Mouse (Mus musculus) lung, embryonic 15.5 days (tissue): ENCODE data around the gene Spata5. TPM values are rescaled to one million over a fixed set of nuclear protein-coding genes. Genes with fewer than 3 reads are reported as not detected.

Source experiments
- ATAC-seq: fragments of 200-750 bp; cut with Nextera tagmentation; 2 replicates; pipeline ENCODE4 v1.8.0; 2017; ENCODE audit warnings: moderate number of reproducible peaks, borderline replicate concordance; ENCODE audit not compliant: low FRiP score, low TSS enrichment; ENCODE audit errors: extremely low read depth
- H3K27ac ChIP-seq: fragments of 300-500 bp; sonication (generic); 2 replicates; pipeline ENCODE4 v1.5.1; 2015; ENCODE audit warnings: moderate library complexity, mild to moderate bottlenecking, inconsistent platforms
- H3K27me3 ChIP-seq: fragments of 300-500 bp; sonication (generic); 2 replicates; pipeline ENCODE4 v1.6.1; 2015; ENCODE audit warnings: inconsistent platforms
- H3K36me3 ChIP-seq: fragments of 300-500 bp; sonication (generic); 2 replicates; pipeline ENCODE4 v1.6.1; 2015; ENCODE audit warnings: inconsistent platforms
- H3K4me1 ChIP-seq: fragments of 300-500 bp; sonication (generic); 2 replicates; pipeline ENCODE4 v1.6.1; 2015; ENCODE audit warnings: inconsistent platforms
- H3K4me2 ChIP-seq: fragments of 300-500 bp; sonication (generic); 2 replicates; pipeline ENCODE4 v1.6.1; 2015; ENCODE audit warnings: inconsistent platforms, mild to moderate bottlenecking, moderate library complexity
- H3K4me3 ChIP-seq: fragments of 300-500 bp; sonication (generic); 2 replicates; pipeline ENCODE4 v1.5.1; 2015; ENCODE audit warnings: mild to moderate bottlenecking, inconsistent platforms
- H3K9ac ChIP-seq: fragments of 300-500 bp; sonication (generic); 2 replicates; pipeline ENCODE4 v1.6.1; 2015; ENCODE audit warnings: inconsistent platforms
- H3K9me3 ChIP-seq: fragments of 300-500 bp; sonication (generic); 2 replicates; pipeline ENCODE4 v1.6.1; 2016; ENCODE audit warnings: inconsistent platforms
- WGBS: fragments of 180-500 bp; shearing (Covaris S2); methylation state at CpG from one replicate; pipeline ENCODE4 v1.1.7; 2015; 5-methylcytosine and 5-hydroxymethylcytosine counted together
- polyA plus RNA-seq: library from polyadenylated mRNA; unstranded; fragments of >200 nt; fragmentation: Nextera tagmentation; extraction: Ambion mirVana; gene quantifications from 2 replicates; pipeline ENCODE4 v1.2.1, GENCODE M21; 2015

Gene Spata5
- polyA plus RNA-seq, result 31.5 and 34.8 TPM in 2 replicates

DNA sequence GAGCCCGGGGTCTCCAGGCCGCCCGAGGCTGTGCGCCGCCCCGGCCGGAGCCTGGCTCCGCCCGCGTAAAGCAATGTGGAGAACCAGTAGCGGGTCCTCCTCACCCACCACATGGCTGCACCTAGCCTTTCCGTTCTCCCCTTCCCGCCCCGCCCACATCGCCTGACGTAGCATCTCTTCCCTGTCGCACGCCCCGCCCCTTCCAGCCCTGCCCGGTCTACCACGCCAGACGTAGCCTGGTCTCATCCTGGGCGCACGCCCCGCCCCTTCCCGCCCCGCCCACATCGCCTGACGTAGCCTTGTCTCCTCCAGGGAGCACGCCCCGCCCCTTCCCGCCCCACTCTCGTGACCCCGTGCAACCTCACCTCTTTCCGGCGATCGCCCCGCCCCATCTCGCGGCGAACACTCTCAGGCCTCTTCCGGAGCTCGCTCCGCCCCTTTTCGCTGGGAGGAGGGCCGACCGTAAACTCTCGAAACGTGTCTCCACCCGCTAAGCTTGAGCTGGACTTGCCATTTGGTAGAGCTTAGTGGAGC is at the start of gene Spata5:
Gene Spata5, plus strand, starts transcription at position 439 of the 534 bp plus-strand sequence.
- H3K9ac ChIP-seq, result peak within 1 kb of the TSS; percentile 77
- WGBS, result under 1% methylated on average over 47 of the region's 50 CpGs

DNA sequence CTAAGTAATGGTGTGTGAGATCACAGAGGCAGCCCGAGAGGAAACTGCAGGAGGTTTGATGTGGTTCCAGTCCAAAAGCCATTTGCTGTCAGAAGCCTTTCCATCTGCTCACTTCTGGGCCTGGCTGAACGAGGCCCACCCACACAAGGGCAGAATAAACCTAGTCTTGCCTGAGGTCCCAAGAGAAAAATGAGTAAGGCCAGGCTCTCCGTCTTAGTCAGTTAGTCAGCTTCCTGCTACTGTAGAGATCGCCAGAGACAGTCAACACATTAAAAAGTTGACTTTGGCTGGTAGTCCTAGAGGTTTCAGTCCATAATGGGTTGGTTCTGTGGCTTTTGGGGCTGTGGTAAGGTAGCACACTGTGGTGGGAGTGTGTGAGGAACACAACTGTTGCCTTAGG is 49.3 kb upstream of the Spata5 start:
- Histone ChIP-seq H3K9me3 (no peaks in the 10 kb centered on the region), H3K36me3 (no peaks in the 10 kb centered on the region), H3K9ac (no peak overlapping the region), H3K4me3 (no peak overlapping the region), H3K27ac (no peak overlapping the region), H3K4me2 (no peak overlapping the region), H3K27me3 (no peaks in the 10 kb centered on the region), H3K4me1 (peaks cover 10% of the 10 kb centered on the region)
- no peak for ATAC-seq
- WGBS, result 60% methylated on average over 4 of the region's 4 CpGs

More for the DNA sequence above, at the start of gene Spata5:
- Histone ChIP-seq H3K4me2 (peak within 1 kb of the TSS; percentile 79), H3K4me1 (peaks cover 18% of the 10 kb centered on the region), H3K36me3 (no peaks in the 10 kb centered on the region), H3K9me3 (no peaks in the 10 kb centered on the region), H3K27me3 (no peaks in the 10 kb centered on the region), H3K4me3 (peak within 1 kb of the TSS; percentile 99), H3K27ac (peak within 1 kb of the TSS; percentile 93)
- peak; percentile 95 for ATAC-seq

DNA sequence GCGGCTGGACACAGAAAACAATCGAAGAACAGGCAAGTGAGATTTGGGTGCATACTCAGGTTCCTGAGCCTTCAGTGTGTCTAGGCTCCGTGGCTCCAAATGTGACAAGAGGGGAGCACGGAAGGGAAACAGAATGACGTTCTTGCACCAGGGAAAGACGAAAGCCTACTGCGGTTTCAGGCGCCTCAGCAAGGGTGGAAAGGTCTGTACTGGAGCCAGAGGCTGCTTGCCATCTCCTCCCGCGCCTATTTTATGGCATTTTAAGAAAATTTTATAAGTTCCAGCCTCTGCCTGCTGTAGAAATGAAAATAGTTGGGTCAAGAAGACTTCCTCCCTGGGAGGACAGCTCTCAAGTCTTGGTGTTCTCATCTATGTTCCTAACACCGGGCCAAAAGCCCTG is 46.0 kb upstream of the Spata5 start:
- no peak overlapping the region for H3K9ac ChIP-seq
- no peak overlapping the region for H3K4me3 ChIP-seq
- no peak overlapping the region for H3K4me2 ChIP-seq
- ATAC-seq, result no peak
- H3K36me3 ChIP-seq, result no peaks in the 10 kb centered on the region
- H3K9me3 ChIP-seq, result no peaks in the 10 kb centered on the region
- no peaks in the 10 kb centered on the region for H3K27me3 ChIP-seq
- no peak overlapping the region for H3K27ac ChIP-seq
- WGBS, result 82% methylated on average over 11 of the region's 11 CpGs
- peaks cover 12% of the 10 kb centered on the region; the same call in 1 of the 2 replicates for H3K4me1 ChIP-seq

DNA sequence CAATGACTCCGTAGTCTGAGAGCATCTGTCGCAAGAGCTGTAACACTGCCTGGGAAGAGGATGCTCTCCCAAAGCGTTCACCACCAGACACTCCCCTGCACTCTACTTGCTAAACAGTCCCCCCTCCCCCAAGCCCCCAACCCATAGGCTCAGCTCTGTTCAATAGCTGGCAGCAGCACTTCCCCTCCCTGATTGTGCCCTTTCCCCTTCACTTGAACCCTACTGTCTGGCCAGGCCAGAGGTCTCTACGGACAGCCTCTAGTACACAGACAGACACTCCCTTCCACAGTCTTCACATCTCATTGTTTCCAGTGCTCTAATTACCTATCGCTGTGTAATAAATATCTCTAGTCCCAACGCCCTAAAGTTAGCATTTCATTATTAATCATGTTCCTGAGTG is 41.8 kb upstream of the Spata5 start:
- no peak overlapping the region for H3K9ac ChIP-seq
- ATAC-seq, result peak; percentile 16; the same call in 1 of the 2 replicates
- no peaks in the 10 kb centered on the region for H3K9me3 ChIP-seq
- no peak overlapping the region for H3K4me3 ChIP-seq
- WGBS, result 63% methylated on average over 6 of the region's 6 CpGs
- H3K4me1 ChIP-seq, result peaks cover 38% of the 10 kb centered on the region
- H3K27me3 ChIP-seq, result no peaks in the 10 kb centered on the region
- H3K4me2 ChIP-seq, result no peak overlapping the region
- H3K27ac ChIP-seq, result peak overlapping the region; percentile 88
- no peaks in the 10 kb centered on the region for H3K36me3 ChIP-seq

DNA sequence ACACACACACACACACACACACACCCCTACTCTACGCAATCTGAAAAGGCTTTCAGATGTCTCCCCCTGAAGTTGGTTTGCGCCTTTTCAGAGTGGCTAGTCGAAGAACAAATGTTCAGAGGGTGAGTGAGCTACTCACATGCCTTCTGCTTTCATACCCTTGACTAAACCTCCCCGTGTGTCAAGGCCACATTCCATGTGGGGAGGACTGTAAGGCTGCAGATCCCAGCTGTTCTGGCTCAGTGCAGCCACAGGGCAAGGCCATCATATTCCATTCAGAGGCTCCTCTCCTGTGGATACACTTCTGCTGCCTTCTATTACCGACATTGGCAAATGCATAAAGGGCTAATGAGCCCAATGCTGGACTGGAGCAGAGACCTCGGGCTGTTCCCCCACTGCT is 41.3 kb upstream of the Spata5 start:
- 40% methylated on average over 6 of the region's 6 CpGs for WGBS
- Histone ChIP-seq H3K4me3 (no peak overlapping the region), H3K4me2 (no peak overlapping the region), H3K9ac (no peak overlapping the region), H3K9me3 (no peaks in the 10 kb centered on the region), H3K4me1 (peaks cover 38% of the 10 kb centered on the region), H3K27me3 (no peaks in the 10 kb centered on the region), H3K27ac (peak overlapping the region; percentile 88), H3K36me3 (no peaks in the 10 kb centered on the region)
- peak; percentile 87 for ATAC-seq

DNA sequence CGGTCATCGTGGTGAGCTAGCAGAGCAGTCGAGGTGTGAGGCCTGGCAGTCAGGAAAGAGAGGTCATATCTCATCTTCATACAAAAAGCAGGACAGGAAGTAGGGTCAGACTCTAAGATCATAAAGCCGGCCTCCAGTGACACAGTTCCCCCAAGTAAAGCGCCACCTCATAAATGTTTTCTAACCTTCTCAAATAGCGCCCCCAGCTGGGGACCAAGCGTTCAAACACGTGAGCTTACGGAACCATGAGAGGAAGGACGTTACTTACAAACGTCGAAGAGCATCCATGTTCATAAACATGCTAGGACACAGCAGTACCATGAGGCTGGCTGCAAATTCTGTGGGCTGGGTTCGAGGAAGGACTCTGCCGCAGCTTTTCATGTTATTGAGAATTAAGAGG is 40.5 kb upstream of the Spata5 start:
- Histone ChIP-seq H3K36me3 (no peaks in the 10 kb centered on the region), H3K4me1 (peaks cover 38% of the 10 kb centered on the region), H3K4me3 (no peak overlapping the region), H3K27me3 (no peaks in the 10 kb centered on the region), H3K27ac (peak overlapping the region; percentile 88), H3K9ac (no peak overlapping the region), H3K4me2 (no peak overlapping the region), H3K9me3 (no peaks in the 10 kb centered on the region)
- ATAC-seq, result no peak
- WGBS, result 75% methylated on average over 14 of the region's 14 CpGs

DNA sequence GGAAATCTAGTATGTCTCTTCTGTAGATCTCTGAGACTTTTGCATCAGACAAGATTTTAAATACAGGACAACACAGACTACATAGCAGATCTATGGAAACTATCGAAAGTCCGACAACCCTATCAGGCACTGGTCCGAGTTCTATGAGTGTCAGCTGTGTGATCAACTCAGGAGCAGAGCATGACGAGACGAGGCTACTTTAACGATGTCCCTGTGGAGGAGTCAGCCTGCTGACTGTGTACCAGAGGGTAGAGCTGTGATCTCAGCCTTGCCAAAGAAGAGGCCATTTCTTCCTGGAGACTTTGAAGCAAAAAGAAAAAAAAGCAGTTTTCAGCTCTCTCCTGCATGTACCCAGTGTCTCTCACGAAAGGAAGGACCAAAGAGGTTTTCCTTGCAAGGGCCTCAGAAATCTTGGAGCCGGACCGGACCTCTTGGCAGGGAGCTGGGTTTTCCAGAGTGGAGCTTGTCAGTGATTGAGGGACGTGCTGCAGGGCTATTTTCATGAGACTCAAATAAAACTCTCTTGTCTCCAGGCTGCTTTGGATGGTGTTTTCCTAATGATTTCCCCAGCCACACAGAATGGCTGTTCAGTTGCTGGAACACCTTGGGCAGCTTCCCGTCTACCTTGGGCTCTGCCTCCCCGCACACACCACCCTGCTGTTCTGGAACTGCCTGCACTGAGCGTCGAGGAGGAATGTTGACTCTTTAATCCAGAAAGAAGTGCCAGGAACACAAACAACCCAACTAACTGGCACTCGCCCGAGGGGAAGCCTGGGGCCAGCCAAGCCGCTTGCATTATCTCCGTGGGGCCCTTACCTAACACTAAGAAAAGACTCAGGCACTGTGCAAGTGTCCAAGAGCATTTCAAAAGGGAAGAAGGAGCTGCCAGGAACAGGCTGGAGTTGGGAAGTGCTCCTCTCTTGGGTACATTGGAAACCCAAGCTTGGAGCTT is 39.5 kb upstream of the Spata5 start:
- Histone ChIP-seq H3K4me3 (no peak overlapping the region), H3K9ac (no peak overlapping the region), H3K4me1 (peaks cover 38% of the 10 kb centered on the region), H3K4me2 (no peak overlapping the region), H3K9me3 (no peaks in the 10 kb centered on the region), H3K27ac (peak overlapping the region; percentile 88), H3K27me3 (no peaks in the 10 kb centered on the region), H3K36me3 (no peaks in the 10 kb centered on the region)
- peak; percentile 67; the same call in 1 of the 2 replicates for ATAC-seq
- 47% methylated on average over 18 of the region's 18 CpGs for WGBS

DNA sequence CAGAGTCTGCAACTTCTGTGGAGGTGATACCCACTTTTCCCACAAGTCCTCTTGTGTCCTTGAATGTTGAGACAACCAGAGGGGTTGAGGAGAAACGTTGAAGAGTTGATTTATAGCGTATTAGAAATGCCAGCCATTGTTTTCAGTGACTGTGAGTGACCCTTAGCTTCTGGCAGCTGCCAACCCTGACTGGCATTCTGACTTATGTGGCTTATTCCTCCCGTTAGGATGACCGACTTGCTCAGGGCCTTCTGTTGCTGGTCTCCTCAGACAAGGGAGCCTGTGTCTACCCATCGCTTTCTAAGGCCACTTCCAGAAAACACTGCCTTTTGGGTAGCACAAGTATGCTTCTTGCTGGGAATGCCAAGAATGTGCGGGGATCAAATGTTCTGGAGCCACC is 38.2 kb upstream of the Spata5 start:
- Histone ChIP-seq H3K27me3 (no peaks in the 10 kb centered on the region), H3K9ac (no peak overlapping the region), H3K9me3 (no peaks in the 10 kb centered on the region), H3K4me3 (no peak overlapping the region), H3K36me3 (no peaks in the 10 kb centered on the region), H3K4me2 (no peak overlapping the region), H3K4me1 (peaks cover 38% of the 10 kb centered on the region), H3K27ac (no peak overlapping the region)
- ATAC-seq, result no peak
- 53% methylated on average over 6 of the region's 6 CpGs for WGBS

DNA sequence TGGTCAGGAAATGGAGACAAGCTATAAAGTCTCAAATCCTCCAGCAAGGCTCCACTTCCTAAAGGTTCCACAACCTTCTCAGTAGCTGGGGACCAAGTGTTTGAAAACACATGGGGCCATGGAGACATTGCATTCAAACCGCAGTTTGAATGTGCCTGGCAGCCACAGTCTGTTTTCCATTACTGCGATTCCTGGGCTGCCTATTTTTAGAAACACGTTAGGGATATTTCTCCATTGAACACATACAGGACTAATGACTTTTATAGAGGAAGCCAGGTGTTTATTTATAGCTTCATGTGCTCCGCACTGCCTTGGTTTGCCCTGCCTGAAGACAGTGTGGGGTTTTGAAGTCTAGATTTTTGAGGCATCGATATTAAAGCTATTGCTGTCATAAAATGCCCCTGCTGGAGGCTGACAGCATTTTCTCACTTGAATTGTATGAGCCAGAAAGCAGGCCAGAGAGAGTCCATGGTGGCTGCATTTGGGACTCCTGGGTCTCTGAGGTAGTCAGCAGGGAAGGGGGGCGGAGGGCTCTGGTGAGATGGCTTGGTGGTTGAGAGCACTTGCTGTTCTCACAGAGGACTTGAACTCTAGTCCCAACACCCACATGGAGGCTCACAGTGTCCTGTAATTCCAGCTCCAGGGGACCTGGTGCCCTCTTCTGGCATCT is 36.5 kb upstream of the Spata5 start:
- no peaks in the 10 kb centered on the region for H3K27me3 ChIP-seq
- no peak overlapping the region for H3K4me2 ChIP-seq
- H3K4me3 ChIP-seq, result no peak overlapping the region
- no peak overlapping the region for H3K27ac ChIP-seq
- no peak overlapping the region for H3K9ac ChIP-seq
- H3K9me3 ChIP-seq, result no peaks in the 10 kb centered on the region
- ATAC-seq, result no peak
- H3K36me3 ChIP-seq, result no peaks in the 10 kb centered on the region
- 73% methylated on average over 6 of the region's 6 CpGs for WGBS
- peaks cover 29% of the 10 kb centered on the region for H3K4me1 ChIP-seq

DNA sequence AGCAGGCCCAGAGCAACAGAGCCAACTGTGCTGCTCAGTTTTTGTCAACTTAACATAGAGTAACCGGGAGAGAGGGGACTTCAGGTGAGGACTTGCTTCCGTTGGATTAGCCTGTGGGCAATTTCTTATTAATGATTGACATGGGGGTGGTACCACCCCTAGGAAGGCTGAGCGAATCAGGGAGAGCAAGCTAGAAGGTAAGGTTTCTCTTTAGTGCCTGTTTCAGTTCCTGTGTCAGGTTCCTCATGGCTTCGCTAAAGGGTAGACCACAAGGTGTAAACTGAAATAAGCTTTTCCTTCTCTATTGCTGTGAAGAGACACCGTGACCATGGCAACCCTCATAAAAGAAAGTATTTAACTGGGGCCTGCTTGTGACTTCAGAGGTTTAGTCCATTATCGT is 32.4 kb upstream of the Spata5 start:
- Histone ChIP-seq H3K4me2 (no peak overlapping the region), H3K4me1 (no peaks in the 10 kb centered on the region), H3K4me3 (no peak overlapping the region), H3K9ac (no peak overlapping the region), H3K36me3 (no peaks in the 10 kb centered on the region), H3K9me3 (no peaks in the 10 kb centered on the region), H3K27me3 (no peaks in the 10 kb centered on the region), H3K27ac (no peak overlapping the region)
- ATAC-seq, result no peak
- 89% methylated on average over 6 of the region's 6 CpGs for WGBS

DNA sequence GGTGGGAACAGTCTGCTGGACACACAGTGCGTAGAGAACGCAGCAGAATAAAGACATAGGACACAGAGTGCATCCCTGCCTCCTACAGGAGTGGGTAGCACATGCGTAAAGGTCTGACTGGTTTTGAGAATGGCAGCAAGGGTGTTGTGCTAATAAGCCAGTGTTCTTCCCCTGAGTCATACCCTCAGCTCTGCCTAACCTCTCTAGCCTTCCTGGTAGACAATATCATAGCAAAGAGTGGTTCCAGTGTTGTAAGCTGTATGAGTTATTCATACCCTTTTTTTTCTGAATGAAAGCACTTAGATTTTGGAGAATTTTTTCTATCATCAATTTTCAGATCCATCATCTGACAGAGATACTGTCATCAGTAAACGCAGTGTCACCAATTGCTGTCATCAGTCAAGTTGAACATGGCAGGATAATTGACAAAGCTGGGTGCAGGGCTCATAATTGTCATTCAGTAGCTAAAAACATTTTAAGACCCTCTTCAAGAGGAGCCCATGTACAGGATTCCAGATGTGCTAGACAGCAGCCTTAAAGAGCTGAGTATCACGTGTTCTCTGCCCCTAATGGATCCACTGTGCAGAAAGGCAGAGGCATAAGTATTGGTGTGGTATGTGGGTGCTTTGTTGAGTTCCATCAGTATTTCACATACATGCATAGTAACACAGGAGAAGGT is 22.6 kb upstream of the Spata5 start:
- no peak for ATAC-seq
- peaks cover 4% of the 10 kb centered on the region; the same call in 1 of the 2 replicates for H3K4me1 ChIP-seq
- H3K36me3 ChIP-seq, result no peaks in the 10 kb centered on the region
- H3K27me3 ChIP-seq, result no peaks in the 10 kb centered on the region
- no peak overlapping the region for H3K4me2 ChIP-seq
- H3K27ac ChIP-seq, result peak overlapping the region; percentile 77
- no peak overlapping the region for H3K4me3 ChIP-seq
- no peaks in the 10 kb centered on the region for H3K9me3 ChIP-seq
- WGBS, result 87% methylated on average over 5 of the region's 5 CpGs
- H3K9ac ChIP-seq, result no peak overlapping the region
